Mouse (Mus musculus) c-Kit-positive CD71-positive TER-119-positive erythroid progenitor cells, embryonic 14.5 days (primary cell): ENCODE results near the gene Pax2.
A peak's percentile ranks its signal among the peaks of the same experiment; 100 is the strongest.

Experiments used
- DNase-seq: peaks from one replicate; pipeline ENCODE4 v3.0.0-alpha.2; 2013; ENCODE audit warnings: low spot score

Gene Pax2

GRCm38 (mm10) chr19:44749061-44749990 lies 6.5 kb upstream of the Pax2 start:
- DNase-seq: no peak

DNA sequence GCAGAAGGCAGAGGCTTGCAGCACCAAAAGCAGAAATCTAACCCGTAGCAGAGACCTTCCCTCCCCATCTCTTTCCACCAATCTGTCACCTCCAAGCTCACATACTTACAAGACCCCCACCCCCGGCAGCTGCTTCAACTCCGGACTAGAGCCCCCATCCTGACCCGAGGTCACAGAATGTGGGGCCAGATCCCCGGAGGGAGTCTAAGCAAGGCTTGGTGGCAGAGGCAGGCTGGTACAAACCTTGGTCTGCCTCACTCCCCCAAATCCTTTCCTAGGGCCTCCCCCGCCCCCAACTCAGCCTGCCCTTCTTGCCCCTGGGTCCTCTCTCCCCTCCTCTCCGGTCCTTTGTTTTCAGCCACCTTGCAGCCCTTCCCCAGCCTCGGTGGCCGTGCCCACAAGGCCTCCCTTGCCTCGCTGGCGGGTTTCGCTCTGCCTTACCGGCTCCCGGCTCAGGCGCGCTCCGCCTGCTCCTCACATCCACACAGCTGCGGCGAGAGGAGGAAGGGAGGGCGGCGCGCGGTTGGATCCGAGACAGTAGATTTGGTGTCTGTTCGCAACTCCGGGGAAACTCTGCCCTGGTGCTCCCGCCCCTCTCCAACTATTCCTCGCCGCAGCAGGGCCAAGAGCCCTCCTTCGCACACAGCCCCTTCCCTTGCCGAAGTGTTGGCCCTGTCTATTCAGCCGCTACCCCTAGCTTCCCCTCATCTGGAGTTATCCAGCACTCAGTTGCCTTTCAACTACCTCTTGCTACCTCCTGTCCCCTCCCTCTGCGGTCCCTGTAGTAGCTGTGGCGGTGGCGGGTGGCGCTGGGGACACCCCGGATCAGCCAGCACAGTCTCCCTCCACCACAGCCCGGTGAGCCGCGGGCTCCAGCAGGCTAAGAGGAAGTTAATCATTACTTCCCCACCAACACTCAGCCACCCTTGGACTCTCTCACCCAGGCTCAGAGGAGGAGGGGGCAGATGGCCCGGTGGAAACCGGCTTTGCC lies 5.5 kb upstream of the Pax2 start:
- no peak for DNase-seq

GRCm38 (mm10) chr19:44751042-44751441 lies 4.8 kb upstream of the Pax2 start:
- no peak for DNase-seq

GRCm38 (mm10) chr19:44751551-44751950 lies 4.3 kb upstream of the Pax2 start:
- no peak for DNase-seq

DNA sequence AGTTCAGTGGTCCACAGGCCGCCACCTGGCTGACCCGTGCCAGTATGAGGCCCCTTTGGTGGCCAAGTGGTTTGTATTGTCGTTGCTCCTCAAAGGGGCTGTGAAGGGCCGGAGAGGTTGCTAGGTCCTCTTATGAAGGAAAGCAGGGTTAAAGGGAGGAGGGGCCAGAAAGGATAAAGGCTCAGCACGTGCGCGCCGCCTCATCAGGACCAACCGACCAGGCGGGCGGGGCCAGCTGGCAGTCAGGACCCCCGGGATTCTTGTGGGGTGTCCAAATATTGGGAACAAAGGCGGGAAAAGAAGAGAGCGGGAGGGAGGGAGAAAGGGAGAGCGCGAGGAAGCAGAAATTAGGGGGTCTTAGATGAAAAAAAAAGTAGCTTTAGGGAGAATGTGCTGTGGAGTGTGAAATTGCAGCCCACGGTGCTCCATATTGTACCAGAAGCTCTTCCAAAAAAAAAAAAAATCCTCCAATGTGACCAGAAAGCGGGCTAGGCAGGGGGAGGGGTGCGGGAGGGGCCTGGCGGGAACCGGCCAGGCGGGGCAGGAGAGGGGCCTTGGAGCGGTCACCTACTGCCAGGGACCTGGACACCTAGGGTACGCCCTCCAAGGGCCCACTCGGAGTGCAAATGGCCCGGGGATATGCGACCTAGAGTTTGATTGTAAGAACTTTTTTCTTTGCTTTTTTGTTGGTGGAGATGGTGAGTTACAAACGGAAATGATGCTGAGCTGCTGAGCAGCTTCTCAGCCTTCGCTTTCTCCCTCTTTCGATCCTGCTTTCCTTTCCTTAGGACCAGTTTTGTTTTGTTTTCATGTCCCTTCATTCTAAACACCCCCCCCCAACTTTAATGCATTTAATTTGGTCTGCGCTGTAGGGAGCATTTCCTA lies 3.5 kb upstream of the Pax2 start:
- DNase-seq: no peak

- DNase-seq: no peak
These were observed 2.5 kb upstream of the Pax2 start for GRCm38 (mm10) chr19:44753361-44753760.

DNA sequence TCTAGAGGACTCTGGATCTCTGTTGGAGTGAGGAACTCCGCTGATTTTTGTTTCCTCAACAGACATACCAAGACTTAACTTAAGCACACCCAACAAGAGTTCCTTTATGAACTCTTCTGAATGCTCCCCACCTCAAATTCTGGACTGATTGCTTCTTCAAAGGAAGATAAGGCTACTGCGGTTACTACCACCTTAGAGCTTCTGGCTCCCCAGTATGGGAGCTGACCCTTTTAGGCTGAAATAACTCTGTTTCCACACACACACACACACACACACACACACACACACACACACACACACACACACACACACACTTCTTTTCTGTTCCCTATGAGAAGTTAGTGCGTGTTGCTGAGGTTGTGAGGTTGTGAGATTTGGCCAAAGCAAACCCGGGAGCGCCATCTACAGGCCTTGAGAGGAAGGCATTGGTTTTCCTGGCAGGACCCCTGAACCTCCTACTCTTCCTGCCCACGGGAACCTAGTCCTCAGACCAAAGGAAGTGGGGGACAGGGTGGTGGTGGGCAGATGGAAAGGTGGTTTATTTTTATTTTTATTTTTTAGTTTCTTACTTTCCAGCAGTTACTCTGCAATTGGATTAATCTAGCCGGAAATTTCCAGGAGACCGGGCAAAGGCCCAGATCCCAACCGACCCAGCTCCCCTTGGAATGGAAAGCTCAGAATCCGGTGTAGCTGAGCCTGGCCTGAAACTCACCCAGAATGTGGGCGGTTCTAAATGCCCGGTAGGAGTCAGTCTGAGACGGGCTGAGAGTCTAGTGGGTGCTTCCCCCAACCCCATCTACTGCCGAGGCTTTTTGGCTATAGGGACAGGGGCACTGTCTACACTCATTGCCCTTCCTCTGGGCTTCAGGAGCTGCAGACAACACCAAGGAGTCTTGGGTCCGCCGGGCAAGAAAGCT lies 1.1 kb upstream of the Pax2 start:
- DNase-seq: peak; percentile 8

DNA sequence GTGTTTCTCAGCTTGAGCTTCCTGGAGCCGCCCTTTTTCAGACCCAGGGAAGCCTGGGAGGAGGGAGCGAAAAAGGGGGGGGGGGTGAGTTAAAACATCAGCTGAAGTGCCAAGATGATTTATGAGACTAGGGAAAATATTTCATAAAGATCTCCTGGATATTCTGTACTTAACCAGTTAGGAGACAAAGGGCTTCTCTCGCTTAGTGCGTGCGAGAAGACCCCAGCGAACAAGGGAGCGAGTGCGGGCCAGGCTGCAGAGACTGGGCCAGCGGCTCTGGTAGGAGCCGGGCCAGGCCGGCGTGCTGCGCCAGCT lies 510 bp upstream of the Pax2 start:
- DNase-seq: no peak

- DNase-seq: no peak
These were observed 781 bp downstream of the Pax2 start for GRCm38 (mm10) chr19:44756421-44757230.

GRCm38 (mm10) chr19:44757231-44757871 lies 1.5 kb downstream of the Pax2 start:
- DNase-seq: no peak

DNA sequence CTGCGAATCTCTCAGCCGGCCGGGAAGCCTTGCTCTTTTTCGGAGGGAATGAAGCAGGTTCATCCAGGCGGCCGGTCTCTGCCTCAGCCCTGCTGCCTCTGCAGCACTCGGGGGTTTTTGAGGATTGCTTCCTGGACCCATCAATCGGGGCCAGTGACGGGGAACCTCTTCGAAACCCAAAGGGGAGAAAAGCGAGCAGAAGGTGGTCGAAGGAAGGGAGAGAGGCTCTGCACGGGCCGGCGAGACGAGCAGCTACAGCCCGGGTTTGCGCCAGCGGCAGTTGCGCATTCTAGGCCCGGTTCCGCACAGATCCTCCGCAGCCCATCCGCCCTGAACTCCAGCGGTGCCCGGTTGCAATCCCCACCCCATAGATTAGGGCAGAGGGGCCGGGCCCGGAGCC lies 3.0 kb downstream of the Pax2 start:
- no peak for DNase-seq

GRCm38 (mm10) chr19:44759531-44760118 lies 3.8 kb downstream of the Pax2 start:
- DNase-seq: no peak

- no peak for DNase-seq
These were observed 4.7 kb downstream of the Pax2 start for GRCm38 (mm10) chr19:44760259-44761131.

DNA sequence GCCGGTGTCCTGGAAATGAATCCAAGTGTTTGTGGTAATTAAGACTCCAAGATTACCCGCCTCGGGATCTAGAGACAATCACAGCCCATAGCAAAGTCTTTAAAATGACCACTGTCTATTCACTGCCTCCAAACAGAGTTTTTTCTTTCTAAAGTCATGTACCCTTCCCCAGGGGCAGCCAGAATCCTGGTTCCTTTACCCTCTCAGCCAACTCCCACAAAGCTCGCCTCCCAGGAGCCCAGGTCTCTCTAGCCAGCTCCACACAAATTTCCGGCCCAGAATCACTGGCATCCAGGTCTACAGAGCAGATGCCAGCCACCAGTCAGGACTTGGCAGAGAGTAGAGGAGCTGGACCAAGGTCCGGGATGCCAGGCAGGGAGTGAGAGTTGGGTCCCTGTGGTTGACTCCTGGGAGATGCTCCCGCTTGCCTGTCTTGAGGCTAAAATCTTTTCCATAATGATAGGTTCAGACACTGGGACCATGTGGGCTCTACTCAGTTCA lies 6.3 kb downstream of the Pax2 start:
- no peak for DNase-seq

DNA sequence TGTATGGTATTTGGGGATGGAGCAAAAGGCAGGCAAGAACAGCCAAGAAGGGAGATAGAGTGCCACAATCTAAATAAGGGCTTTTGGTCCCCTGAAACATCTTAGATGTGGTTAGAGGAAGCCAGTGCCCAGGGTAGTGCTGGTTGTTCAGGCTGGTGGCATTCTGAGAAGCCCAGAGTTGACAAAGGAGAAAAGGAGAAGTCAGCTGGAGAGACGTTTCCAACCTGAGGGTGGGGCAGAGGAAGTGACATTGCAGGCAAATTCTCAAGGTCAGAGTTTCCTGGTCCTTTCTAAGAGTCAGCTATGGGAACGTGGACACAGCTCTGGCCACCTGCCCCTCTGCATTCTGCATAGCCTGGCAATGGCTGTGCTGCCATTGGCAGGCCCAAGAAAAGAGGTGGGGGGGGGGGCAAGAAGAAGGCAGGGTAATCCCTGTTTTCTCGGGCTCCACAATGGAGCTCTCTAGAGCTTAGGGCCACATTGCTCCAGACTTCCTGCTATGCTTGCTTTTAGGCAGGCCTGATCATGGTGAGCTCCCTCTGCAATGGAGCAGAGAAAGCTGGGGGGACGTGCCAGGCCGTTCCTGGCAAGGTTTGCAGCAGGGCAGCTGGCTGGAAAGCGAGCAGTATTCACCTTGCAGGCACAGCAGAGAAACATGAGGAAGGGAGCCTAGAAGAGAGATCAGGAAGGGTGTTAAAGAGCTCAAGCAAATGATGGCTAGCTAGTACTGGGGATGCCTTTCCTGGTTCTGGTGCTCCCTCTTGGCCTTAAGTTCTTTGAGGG lies 14.6 kb downstream of the Pax2 start:
- no peak for DNase-seq

- DNase-seq: no peak
These were observed 15.7 kb downstream of the Pax2 start for GRCm38 (mm10) chr19:44771499-44771898.

DNA sequence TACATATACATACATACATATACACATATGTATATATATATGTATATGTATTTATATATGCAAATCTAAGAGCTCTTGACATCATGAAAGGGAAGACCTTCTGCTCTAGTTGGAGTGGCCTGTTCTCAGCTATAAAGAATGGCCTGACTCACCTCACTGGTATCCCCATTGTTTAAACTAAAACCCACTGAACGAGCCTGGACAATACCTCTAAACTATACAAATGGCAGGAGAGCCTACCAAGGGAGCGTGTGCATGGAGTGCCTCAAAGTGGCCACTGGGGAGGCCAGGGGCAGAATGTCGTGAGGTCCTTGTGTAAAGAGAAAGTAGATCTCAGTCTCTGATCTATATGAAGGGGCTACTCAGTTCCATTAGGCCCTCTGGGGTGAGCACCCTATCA lies 26.1 kb downstream of the Pax2 start:
- no peak for DNase-seq
